Mouse (Mus musculus) embryo, embryonic 11.5 days (tissue): ENCODE results near the gene Prrt1.

Experiments used
- DNase-seq: peaks from one replicate; pipeline ENCODE4 v3.0.0-alpha.2; 2012; ENCODE audit warnings: low read depth, low spot score

The Prrt1 gene

DNA sequence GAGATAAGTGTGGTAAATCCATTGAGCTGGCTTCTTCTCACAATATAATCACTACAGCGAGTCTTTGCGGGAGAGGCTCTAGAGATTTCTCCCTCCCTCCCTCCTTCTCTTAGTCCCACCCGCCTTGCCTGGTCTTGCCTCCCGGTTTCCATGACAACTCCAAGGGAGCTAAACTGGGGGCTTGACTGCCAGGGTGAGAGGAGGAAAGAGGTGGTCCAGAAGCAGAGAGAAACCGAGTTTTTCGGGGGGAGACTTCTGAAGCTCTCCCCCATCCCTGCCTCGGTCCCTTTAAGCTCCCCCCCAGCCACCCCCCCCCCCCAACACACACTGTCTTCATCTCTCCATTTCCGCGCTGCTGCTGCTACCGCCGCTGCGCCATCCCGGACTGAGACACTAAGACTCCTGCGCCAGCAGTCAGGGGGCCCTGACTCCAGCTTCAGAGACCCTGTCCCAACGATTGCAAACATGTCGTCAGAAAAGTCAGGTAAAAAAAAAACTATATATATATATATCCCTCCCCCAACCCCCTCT lies at the start of gene Prrt1:
Prrt1 (plus strand) TSS at position 313 of the 531 bp plus-strand sequence.
- DNase-seq, result no peak

DNA sequence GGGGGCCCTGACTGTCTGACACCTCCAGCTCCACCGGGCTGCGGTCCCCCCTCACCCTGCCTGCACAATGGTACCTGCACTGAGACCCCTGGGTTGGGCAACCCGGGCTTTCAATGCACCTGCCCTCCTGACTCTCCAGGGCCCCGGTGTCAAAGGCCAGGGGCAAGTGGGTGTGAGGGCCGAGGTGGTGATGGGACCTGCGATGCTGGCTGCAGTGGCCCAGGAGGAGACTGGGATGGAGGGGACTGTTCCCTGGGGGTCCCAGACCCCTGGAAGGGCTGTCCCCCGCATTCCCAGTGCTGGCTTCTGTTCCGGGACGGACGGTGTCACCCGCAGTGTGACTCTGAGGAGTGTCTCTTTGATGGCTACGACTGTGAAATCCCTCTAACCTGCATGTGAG lies 46.8 kb upstream of the Prrt1 start:
- DNase-seq, result no peak

DNA sequence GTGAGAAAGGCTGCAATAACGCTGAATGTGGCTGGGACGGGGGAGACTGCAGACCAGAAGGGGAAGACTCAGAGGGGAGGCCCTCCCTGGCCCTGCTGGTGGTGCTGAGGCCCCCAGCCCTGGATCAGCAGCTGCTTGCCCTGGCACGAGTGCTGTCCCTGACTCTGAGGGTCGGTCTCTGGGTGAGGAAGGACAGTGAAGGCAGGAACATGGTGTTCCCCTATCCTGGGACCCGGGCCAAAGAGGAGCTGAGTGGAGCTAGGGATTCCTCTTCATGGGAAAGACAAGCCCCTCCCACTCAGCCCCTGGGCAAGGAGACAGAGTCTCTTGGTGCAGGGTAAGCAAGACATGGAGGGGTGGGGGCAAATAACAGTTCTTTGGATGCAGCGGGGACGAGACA lies 45.9 kb upstream of the Prrt1 start:
- DNase-seq, result no peak

GRCm38 (mm10) chr17:34583819-34584218 lies 45.5 kb upstream of the Prrt1 start:
- DNase-seq, result no peak

DNA sequence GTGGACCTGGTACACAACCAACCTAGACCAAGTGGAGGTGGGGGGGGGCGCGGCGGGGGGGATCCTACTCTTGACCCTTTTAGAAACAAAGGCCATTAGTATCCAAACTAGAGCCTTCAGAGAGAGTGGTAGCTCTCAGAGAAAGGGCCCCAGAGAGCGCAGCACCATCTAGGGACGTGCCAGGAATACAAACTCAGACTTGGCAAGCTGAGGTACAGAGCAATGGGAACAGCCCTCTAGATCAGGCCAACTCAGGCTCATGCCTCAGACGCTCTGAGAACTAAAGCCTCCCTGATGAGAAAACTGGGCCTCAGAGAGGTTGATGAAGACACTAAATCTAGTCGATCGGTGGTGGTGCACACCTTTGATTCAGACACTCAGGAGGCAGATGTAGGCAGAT lies 44.2 kb upstream of the Prrt1 start:
- DNase-seq, result no peak

GRCm38 (mm10) chr17:34585877-34586771 lies 43.2 kb upstream of the Prrt1 start:
- no peak for DNase-seq

DNA sequence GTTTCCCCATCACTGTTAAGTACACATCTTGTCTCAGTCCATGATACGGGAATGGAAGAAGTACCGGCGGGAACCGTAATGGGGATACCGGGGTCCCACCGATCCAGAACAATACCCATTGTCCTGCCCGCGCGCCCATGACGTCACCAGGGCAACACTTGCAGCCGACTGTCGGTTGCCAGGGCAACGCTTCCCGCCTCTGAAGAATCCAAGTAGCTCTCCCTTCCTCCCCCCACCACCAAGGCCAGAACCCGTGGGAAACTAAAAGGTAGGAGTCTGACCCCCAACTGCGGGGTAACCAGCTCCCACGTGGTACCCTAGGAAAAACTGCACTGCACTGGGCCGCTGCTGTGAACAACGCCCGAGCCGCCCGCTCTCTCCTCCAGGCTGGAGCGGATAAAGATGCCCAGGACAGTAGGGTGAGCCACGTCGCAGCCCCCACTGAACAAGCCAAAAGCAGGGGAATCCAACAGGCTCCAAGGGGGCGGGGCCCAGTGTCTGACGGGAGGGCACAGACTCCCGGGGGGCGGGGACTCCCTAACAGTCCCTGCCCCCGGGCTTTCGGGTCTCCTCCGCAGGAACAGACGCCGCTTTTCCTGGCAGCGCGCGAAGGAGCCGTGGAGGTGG lies 42.4 kb upstream of the Prrt1 start:
- DNase-seq, result peak; percentile 84

GRCm38 (mm10) chr17:34587423-34587811 lies 41.9 kb upstream of the Prrt1 start:
- DNase-seq, result peak; percentile 92

DNA sequence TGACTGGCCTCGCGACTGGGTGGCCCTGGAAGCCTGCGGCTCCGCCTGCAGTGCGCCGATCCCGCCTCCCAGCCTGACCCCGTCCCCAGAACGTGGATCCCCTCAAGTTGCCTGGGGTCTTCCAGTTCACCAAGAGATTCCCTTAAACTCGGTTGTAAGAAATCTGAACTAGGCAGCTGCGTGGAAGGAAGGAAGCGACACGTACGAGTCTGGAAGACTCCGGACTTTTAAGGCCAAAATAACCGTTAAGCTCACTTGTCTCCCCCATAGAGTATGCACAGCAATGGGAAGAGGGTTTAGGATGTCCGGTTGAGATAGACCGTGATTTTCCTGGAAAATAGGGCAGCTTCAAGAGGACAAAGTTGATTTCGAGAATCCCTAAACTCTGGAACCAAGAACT lies 41.5 kb upstream of the Prrt1 start:
- no peak for DNase-seq

DNA sequence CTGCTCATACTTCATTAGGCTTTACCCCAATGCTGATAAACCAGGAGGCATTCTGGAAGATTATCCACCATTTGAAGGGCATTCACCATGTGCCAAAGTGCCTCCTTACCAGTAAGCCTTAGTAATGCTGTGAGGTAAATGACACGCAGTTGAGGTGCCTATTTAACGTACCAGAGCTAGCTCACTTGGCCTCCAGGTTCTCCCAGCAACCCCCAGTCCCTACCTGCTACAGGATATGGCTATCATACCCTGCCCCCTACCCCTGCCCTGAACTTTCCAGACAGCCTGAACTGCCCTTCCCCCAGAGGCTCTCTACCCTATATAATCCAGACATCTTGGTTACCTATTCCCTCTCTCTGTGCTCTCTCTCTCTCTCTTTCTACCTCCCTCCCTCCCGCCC lies 40.6 kb upstream of the Prrt1 start:
- DNase-seq, result no peak

DNA sequence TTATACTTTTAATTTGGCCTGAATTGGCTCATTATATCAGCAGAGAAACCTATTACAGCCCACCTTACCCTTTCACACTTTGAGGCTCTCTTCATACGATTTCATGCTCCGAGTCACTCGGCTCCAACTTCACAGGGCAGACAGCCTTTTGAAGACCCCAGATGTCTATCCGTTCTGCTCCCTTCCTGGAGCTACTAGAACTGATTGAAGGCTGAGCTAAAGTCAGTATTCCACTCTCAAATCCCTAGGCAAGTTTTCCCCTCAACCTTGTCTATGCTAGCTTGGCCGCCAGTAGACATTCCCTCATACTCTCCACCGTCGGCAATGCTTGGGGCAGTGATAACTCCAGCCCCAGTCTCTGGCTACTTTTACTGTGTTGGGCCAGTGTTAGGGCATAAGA lies 40.1 kb upstream of the Prrt1 start:
- no peak for DNase-seq

- DNase-seq, result no peak
These were observed 39.6 kb upstream of the Prrt1 start, which contains the start of gene Gpsm3 for GRCm38 (mm10) chr17:34589681-34590101. TSS of gene Gpsm3 (plus strand) at chr17:34589806.

- no peak for DNase-seq
These were observed 39.0 kb upstream of the Prrt1 start for GRCm38 (mm10) chr17:34590154-34590987.

- DNase-seq, result no peak
These were observed 38.0 kb upstream of the Prrt1 start, which contains the start of gene Pbx2 for GRCm38 (mm10) chr17:34591029-34591993. TSS of gene Pbx2 (plus strand) at chr17:34591266.

GRCm38 (mm10) chr17:34591994-34592375 lies 37.3 kb upstream of the Prrt1 start:
- DNase-seq, result peak; percentile 83

- DNase-seq, result no peak
These were observed 36.5 kb upstream of the Prrt1 start for GRCm38 (mm10) chr17:34592581-34593549.

- no peak for DNase-seq
These were observed 35.4 kb upstream of the Prrt1 start for GRCm38 (mm10) chr17:34593752-34594525.

- DNase-seq, result no peak
These were observed 33.2 kb upstream of the Prrt1 start for GRCm38 (mm10) chr17:34596098-34596497.
